Mouse (Mus musculus) CH12F3 (cell line): Measurements from ENCODE around the gene Brms1.
"Not testable (repeated sequence)": the region's sequence is repeated elsewhere in the genome, so short reads cannot be mapped to it uniquely, and the experiment has no call there.

Source experiments
- in situ Hi-C: fragments of 300-500 bp; cut with MboI; formaldehyde crosslinking; loops from 2 replicates; pipeline ENCODE4 v1.14.3; 2020; ENCODE audit warnings: low sequenced_read_pairs

Brms1 gene

DNA sequence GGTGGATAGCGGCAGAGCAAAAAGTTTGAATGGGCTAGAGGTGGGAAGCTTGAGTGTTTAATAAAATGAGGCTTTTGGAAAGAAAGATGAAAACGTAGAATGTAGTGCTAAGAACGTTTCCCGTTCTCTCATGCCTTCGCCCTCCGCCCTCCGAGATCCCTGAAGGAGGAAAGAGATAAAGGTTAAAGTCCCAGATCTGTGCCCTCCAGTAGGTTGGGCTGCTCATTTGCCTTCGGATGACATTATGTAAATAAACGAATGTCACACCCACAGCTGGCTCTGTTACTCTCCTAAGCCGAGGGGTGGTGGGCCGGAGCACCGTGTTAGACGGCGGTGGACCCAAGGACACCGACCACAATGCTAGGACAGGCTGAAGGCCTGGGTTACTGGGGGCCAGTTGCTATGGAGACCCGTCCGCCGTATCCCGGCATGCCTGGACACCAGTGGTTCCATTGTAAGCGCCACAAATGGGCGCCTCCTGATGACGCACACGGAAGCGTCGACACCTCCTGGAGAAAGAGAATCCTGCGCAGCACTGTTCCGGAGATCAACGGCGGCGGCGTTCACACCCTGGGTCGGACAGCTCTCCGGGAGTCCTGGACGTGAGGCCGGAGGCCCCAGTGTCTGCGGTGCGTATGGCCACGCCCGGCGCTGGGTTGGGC is at the start of gene Brms1:
TSS of gene Brms1 (plus strand) at position 493 of the 662 bp plus-strand sequence.
- in situ Hi-C loops: no loop called here

DNA sequence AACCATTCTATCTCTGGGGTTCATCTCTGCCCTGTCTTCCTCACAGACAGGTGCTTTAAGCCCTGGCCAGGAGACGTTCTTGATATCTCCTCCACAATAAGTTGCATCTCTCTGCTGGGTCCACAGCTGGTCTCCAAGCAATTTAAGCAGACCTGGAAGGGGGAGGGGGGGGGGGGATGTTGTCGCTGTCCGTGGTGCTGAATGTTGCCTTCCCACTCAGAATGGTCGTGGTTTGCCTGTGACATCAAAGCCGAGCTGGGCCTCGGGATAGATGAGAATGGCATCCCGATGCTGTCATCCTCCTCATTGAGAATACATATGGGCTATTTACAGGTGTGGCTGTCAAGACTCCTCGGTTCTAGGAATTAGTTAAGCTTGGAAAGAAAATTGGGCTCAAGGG is 48.8 kb upstream of the Brms1 start:
- in situ Hi-C loops: no loop called here

DNA sequence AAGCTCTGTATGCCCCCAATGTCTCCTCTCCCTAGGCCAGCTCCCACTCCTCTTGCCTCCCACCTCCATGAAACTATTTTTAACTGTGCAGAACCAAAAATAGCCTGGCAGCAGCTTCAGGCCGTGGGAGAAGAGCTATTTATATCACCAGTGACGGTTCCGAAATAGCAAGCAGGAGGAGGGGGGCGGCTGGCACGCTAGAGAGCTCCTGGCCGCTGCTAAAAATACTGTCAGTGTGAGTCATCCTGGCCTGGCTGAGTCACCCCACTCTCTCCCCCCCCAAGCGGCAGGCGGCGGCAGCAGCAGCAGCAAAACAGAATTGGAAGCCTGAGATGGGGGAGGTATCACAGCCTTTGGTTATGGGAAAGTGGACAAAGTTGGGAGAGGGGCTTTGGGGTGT is 48.2 kb upstream of the Brms1 start:
- in situ Hi-C loops: no loop called here

DNA sequence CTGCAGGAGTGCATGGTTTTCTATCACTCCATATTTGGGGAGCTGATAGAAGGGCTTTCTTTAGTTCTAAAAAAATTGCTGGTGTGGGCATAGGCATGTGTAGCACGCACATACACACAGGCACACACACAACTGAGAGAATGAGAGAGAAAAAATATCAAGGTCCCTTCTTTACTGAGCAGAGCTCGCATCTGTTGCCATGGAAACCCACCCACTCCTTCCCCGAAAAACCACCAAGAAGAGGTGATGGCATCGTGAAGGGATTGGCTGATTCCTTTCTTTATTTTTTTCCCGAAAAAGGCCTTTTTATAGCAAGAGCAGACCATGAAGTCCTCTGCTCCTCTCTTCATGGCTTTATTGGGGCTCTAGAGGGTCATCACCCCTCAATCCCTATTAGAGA is 47.1 kb upstream of the Brms1 start:
- in situ Hi-C loops: no loop called here

DNA sequence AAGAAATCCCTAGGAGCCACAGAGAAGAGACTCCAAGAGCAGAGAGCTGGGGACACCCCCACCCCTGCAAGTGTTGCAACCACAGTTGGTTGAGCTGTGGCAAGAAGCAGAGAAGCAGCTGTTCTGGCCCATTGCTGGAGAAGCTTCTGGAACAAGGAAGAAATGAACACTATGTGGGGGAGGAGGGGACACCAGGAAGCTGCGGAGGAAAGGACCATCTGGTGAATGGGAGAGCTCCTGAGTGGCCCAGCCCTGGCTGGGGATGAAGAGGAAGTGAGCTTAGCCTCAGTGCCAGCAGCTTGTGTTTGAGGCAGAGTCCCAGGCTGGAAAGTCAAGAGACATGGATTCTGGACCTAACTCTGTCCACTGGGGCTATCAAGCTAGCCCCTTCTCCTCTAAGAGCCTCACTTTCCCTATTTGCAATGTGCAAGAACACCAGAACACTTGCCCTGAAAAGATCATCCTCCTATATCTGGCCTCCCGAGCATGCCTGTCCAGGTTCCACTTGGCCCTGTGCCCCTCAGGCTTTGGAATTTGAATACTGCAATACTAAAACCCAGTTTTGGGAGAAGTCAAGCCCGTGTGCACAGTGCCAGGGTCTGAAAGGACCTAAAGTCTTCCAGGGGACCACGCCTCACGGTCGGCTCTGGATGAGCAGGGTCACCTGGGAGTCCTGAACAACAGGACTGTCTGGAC is 41.6 kb upstream of the Brms1 start:
- in situ Hi-C loops: no loop called here

DNA sequence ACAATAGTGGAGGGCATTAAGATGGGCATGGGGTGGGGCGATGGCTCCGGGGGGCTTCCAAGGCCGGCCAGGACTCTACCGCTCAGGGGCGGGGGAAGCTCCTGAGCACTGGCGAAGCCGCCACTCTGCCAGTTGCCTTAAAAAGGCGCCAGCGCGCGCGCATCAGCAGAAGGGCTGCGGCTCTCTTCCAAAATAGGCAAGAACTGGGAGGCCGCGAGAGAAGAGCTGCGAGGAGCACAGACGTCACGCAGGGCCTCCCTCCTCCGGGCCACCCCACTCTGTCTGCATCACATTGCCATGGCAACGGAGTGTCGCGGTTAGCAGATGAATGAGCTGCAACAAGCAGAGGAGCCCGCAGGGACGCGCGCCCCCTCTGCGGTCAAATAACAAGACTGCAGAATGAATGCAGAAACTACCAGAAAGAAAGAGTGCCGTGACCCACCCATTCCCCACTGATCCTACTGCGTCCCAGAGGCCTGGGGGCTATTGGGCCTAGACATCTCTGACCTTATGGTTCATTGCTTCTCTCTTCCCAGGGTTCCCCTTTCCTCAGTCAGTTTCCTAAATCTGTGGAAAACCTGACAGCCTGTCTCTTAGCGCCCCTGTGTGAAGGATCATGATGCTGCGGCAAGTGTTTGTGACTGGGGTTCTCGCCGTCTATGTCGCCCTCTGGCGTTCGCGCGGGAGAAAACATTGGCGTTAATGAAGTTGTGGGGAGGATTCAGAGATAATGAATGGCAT is 39.3 kb upstream of the Brms1 start:
- in situ Hi-C loops: no loop called here

DNA sequence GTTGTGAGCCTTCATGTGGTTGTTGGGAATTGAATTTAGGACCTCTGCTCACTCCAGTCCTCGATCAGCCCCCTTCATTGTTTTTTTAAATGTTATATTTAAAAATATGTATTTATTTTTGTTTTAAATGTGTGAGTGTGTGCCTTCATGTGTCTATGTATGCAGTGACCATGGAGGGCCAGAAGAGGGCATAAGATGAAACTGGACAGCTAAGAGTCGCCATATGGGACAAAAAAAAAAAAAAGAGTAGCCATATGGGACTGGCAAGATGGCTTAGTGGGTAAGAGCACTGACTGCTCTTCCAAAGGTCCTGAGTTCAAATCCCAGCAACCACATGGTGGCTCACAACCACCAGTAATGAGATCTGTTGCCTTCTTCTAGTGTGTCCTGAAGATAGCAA is 37.5 kb upstream of the Brms1 start:
- in situ Hi-C loops: not testable (repeated sequence)

DNA sequence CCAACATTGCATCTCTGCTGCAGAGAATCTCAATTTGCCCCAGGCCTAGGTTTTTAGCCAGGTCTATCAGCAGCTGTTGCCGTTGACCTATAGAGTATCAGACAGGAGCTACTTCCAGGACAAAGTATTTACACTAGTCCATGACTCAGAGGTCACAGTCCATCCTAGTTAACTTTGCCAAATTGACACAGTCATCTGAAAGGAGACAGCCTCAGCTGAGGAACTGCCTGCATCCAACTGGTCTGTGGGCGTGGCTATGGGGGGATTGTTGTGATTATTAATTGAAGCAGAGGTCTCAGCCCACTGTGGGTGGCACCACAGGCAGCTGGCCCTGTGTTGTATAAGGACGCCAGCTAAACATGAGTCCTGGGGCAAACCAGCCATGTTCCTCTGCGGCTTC is 36.2 kb upstream of the Brms1 start:
- in situ Hi-C loops: no loop called here

DNA sequence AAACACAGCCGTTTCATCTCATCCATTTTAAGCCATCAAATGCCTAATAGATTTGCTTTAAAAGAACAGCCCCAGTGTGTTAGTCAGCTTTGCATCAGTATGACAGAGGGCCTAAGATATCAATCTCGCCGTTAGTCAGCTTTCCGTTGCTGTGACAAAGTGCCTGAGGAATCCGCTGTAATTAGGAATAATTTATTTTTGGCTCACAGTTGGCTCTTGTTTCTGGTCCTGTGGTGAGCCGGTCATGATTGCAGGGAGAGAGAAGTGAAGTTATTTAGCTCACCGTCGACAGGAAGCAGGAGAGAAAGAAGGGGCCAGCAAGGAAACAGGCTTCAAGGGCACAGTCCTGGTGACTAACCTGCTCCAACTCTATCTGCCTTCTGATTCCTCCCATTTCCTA is 28.0 kb upstream of the Brms1 start:
- in situ Hi-C loops: no loop called here

DNA sequence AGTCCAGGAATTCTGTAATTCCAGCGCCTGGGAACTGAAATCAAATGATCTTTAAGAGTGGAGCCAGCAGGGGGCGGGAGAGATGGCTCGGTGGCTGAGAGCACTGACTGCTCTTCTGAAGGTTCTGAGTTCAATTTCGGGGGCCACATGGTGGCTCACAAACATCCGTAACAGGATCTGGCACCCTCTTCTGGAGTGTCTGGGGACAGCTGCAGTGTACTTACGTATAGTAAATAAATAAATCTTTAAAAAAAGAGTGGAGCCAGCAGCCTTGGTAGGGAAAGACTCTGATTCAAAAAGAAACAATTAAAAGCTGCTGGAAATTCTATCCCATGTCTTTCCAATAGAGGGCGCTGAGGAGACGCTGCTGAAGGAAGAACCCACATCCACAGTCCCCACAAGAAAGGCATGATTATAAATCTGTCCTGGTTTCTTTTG is 26.2 kb upstream of the Brms1 start:
- in situ Hi-C loops: no loop called here

DNA sequence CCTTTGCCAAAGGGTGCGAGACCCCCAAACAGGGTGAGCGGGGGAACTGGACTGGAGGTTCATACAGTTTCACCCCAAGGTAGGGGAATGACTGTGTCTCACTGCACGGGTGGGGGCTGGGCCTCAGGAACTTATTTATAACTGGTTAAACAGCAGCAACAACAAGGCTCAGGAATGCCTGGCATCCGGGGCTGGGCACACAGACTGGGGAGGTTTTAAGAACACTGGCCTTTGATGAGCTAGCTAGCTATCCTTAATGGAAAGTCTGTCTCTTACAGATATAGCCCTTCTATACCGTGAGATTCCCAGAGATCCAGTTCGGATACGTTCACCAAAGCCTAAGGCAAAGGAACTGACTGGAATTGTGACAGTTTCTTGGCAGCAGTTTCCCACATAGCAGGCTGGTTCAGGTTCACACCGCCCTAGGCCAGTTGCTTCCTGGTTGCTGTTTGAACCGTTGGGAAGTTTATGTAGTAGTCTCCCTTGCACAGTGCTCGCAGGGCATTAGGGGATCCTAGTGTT is 24.9 kb upstream of the Brms1 start:
- in situ Hi-C loops: no loop called here

DNA sequence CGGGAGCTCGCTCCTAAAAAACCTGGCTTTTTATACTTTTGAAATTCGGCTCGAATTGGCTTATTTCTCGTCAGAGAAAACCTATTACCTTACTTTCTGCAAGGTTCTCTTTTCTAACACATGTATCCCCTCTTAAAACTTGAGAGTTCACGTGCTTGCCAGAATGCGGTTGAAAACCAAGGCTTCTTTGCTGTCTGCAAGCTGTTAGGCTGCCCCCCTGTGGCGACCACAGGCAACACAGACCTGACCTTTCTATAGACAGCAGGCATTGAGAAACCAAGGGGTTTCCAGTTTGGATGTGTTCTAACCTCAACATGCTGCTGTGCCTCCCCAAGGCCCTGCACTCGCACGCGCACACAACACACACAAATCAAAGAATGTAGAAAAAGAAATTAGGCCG is 24.4 kb upstream of the Brms1 start:
- in situ Hi-C loops: no loop called here

DNA sequence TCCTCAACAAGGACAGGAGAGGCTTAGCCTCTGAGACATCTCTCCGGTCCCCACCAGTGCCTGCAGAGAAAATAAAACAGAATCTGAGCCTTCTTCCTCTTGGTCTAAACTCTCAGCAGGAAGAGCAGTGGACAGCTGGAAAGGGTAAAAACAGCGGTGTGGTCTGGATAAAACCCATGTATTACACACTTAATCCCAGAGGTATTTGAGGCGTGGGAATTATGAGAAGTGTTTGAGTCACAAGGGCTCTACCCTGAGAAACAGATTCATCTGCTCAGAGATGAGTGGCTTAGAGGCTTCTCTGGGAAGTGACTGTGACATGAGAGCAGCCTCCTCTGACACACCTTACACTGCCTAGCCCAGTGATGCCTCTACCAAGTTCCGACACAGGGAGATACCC is 23.5 kb upstream of the Brms1 start:
- in situ Hi-C loops: no loop called here

DNA sequence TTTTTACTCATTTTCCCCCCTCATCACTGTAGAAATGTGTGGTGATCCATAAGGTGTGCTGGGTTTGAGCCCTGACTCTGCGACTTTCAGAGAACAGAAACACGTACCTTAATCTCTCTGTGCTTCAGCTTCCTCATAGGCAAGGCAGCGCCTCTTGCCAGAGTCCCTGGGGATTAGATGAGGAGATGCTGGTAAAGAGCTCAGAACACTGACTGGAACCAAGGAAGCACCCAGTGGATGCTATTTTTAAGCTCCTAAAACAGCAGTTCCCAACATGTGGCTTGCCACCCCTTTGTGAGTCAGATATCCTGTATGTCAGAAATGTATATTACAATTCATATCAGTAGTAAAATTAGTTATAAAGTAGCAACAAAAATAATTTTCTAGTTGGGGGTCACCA is 23.0 kb upstream of the Brms1 start:
- in situ Hi-C loops: no loop called here

DNA sequence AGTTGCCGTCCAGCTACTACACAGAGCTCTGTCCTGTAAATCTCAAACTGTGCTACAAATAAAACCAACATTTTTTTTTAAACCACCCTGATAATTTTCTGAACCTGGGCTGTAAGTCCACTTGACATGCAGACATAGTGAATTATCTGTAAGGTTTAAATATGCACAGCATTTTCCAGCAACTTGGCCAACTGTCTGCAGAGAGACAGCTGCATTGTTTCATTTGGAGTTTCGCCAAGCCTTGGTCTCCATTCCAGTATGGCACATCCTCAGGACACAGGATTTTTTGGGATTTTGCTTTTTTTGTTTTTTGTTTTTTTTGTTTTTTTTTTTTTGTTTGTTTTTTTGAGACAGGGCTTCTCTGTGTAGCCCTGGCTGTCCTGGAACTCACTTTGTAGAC is 19.7 kb upstream of the Brms1 start:
- in situ Hi-C loops: no loop called here

DNA sequence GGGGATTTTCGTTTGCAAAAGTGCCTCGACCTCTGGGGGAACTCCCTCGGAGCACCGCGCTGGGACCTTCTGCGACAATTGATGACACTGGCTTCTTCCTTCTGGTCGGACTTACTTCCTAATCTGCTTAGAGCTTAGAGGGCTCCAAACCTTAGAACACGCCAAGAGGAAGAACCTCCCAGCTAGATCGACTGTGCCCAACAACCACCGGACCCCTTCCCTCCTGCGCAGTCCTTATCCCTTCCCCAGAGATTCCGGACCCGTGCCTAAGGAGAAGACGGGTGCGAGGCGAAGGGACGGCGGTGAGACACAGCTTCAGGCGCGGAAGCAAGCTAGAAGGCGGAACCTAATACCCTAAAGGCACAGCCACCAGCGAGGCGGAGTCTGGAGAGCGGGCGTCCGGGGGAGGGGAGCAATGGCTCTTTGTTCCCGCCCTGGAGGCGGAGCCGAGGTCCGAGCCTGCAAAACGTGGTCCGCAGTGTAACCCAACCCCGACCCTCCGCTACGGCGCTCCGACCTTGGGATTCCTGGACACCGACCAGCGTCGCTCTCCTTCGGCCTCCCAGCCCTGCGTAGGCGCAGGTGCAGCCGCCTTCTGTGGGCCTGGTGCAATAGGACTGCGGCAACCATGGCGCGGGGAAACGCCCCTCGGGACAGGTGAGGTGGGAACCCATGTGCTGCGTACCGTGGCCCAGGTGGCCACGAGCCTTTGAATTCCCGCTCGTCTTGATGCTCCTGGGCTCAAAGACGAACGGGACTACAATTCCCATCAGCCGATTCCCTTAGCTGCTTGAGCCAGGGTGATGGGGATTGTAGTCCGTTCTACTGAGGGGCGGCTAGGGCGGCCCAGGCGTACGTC is 17.3 kb upstream of the Brms1 start, which contains the start of gene Slc29a2:
TSS of gene Slc29a2 (plus strand) at position 240 of the 859 bp plus-strand sequence.
- in situ Hi-C loops: no loop called here

DNA sequence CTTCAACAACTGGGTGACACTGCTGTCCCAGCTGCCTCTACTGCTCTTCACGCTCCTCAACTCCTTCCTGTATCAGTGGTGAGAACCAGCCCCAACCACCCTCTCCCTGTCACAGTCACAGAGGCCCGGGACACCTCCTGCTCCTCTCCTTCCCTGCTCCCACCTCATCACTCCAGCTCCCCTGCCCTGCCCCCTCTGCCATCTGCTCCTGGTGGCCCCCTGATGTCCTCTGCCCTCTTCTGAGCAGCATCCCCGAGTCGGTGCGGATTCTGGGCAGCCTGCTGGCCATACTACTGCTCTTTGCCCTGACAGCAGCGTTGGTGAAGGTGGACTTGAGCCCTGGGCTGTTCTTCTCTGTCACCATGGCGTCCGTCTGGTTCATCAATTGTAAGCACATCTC is 15.0 kb upstream of the Brms1 start:
- in situ Hi-C loops: no loop called here

DNA sequence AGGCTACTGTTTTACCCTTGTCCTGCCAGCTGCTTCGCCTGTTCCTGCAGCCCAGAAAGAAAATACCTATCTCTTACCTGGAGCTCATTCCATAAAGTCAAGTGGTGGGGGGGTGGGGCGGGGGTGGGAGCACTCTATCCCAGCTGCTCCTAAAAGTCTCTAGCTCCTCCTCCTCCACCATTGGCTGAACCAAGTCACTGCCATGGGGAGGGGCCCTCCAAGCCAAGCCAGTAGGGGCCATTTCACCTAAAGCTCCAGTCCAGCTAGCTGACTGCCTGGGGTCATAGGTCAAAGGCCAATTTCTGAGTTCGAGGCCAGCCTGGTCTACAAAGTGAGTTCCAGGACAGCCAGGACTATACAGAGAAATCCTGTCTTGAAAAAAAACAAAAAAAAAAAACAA is 8.5 kb upstream of the Brms1 start:
- in situ Hi-C loops: no loop called here

DNA sequence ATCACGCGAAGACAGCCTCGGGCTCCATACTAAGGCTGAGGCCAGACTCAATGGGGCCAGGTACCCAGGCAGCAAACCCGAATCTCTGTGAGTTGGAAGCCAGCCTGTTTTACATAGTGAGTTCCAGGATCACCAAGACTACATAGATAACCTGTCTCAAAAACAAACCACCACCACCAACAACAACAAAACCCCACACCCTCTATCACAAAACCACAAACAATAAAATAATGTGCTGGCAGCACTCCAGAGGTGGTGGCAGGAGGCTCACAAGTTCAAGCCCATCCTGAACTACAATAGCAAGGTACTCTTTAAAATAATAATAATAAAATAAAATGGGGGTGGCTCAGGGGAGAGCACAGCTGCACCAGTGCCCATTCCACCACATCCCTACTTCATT is 4.6 kb upstream of the Brms1 start:
- in situ Hi-C loops: no loop called here

DNA sequence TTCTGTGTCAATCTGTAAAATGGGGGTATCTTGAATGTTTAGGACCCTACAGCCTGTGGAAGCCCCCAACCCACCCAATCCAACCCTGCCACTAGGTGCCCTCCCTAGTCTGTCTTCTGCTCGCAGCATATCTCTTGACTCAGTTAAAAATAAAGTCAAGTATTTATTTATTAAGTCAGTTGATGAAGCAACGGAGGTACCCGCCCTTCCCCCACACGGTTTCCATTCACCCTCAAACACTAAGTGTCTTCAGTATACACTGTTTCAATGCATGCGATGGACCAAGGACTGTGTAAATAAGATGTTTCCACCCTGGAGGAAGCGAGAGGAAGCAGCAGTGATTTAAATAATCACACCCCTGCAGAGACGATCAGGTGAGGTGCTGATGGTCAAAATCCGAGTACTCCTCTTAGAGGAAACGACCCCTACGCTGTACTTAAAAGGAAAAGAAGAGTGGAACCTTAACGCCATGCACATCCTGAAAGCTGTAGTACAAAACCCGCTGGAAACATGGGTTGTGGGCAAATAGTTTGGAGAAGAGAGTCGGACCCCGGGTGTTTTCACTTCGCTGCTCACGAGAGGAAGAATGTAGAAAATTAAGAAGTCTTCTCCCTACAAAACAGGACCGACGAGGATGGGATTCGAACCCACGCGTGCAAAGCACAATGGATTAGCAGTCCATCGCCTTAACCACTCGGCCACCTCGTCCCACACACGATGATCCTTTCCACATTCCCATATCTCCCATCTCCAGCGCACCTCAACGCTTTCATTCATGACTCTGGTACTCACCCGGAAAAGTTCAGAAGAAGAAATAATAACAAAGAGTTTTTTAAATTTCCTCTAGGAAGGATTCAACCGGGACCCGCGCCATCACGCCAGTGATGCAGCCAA is 3.2 kb upstream of the Brms1 start:
- in situ Hi-C loops: no loop called here
